Comparison of ENCODE assay signal across 8 mouse cellular contexts in the genomic region with DNA sequence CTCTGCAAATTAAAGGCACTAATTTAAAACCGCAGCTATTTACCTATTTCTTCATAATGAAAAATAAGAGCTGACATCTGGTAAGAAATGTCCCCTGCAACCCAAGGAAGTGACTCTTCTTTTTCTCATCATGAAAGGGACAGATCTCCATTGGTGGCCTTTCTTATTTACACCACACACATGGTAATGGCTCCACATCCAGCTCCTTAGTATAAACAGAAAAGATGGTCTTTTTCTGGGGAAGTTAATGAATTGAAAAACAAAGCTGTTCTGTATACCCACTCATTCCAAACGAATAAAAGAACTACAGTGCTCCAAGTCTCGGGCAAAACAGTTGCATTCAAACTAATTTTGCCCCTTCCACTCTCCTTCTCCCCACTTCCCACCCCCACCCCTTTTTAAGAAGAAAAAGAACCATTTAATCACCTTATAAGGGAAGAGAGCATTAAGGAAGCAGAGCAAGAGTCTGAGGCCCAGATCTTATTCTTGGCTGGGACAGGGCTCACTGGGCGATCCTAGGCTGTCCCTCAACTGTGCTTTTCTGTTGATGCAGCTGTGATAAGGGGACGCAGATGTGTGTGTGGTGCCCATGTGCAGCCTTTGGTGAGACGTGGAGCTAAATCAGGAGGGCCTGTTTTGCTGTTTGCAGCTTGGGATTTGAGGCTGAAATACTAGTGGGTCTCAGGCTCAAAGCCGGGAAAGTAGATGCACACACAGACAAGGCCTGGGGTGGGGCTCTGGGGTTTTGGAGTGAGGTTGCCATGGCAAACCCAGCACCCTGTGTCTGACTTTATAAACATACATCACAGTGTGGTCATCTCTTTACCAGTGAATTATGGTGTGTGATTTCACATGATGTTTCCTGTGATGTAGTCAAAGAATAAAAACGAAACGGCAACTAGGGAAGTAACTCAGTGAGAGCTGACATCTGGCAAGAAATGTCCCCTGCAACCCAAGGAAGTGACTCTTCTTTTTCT.
A peak's percentile ranks its signal among the peaks of the same experiment; 100 is the strongest.
DNase-seq lines count a peak whose midpoint lies in the region; ATAC-seq lines count a peak whose summit lies in the region.

No protein-coding gene starts in this region.

- no peak overlapping the region for H3K9ac ChIP-seq in forebrain, embryonic 14.5 days (ENCODE audit: low read length)
- no peak overlapping the region for H3K9ac ChIP-seq in embryonic facial prominence, embryonic 15.5 days

- peak overlapping the region; percentile 58; the same call in 1 of the 2 replicates for H3K27ac ChIP-seq in forebrain, embryonic 10.5 days
- H3K27ac ChIP-seq in forebrain, embryonic 14.5 days (ENCODE audit: low read depth, low read length), result no peak overlapping the region
- peak overlapping the region; percentile 76 for H3K27ac ChIP-seq in embryonic facial prominence, embryonic 15.5 days (replicated peaks)

- no peak overlapping the region for H3K4me2 ChIP-seq in forebrain, embryonic 14.5 days (ENCODE audit: low read length)
- no peak overlapping the region for H3K4me2 ChIP-seq in embryonic facial prominence, embryonic 15.5 days (replicated peaks)

- no peak overlapping the region for H3K4me3 ChIP-seq in forebrain, embryonic 10.5 days
- H3K4me3 ChIP-seq in forebrain, embryonic 14.5 days (ENCODE audit: low read depth, low read length), result no peak overlapping the region
- H3K4me3 ChIP-seq in embryonic facial prominence, embryonic 15.5 days (replicated peaks), result no peak overlapping the region

- no peaks in the 10 kb centered on the region for H3K9me3 ChIP-seq in forebrain, embryonic 10.5 days
- H3K9me3 ChIP-seq in forebrain, embryonic 14.5 days (replicated peaks; ENCODE audit: control insufficient read depth, low read length), result no peaks in the 10 kb centered on the region
- no peaks in the 10 kb centered on the region for H3K9me3 ChIP-seq in embryonic facial prominence, embryonic 15.5 days (replicated peaks)

- no peak for ATAC-seq in forebrain, embryonic 14.5 days
- peak; percentile 71; the same call in 1 of the 2 replicates for ATAC-seq in embryonic facial prominence, embryonic 15.5 days (ENCODE audit: insufficient number of reproducible peaks, low FRiP score, low TSS enrichment, low read depth)
- peak; percentile 70 for ATAC-seq in megakaryocyte progenitor cell, adult 5-6 weeks (replicated peaks; ENCODE audit: poor library complexity)

- H3K4me1 ChIP-seq in forebrain, embryonic 10.5 days, result peaks cover 14% of the 10 kb centered on the region
- H3K4me1 ChIP-seq in forebrain, embryonic 14.5 days (ENCODE audit: control insufficient read depth, insufficient read depth, low read length), result no peaks in the 10 kb centered on the region
- H3K4me1 ChIP-seq in embryonic facial prominence, embryonic 15.5 days, result peaks cover 26% of the 10 kb centered on the region

- H3K27me3 ChIP-seq in forebrain, embryonic 10.5 days (ENCODE audit: poor library complexity, severe bottlenecking), result peaks cover 3% of the 10 kb centered on the region; the same call in 1 of the 2 replicates
- 0 out of 2 replicates have a peak, but pooled peaks cover 3% of the 10 kb centered on the region for H3K27me3 ChIP-seq in forebrain, embryonic 14.5 days (replicated peaks; ENCODE audit: control insufficient read depth, insufficient read depth, low read length)
- no peaks in the 10 kb centered on the region for H3K27me3 ChIP-seq in embryonic facial prominence, embryonic 15.5 days

- H3K36me3 ChIP-seq in forebrain, embryonic 10.5 days (replicated peaks), result no peaks in the 10 kb centered on the region
- H3K36me3 ChIP-seq in forebrain, embryonic 14.5 days (ENCODE audit: control insufficient read depth, insufficient read depth, low read length), result no peaks in the 10 kb centered on the region
- H3K36me3 ChIP-seq in embryonic facial prominence, embryonic 15.5 days, result no peaks in the 10 kb centered on the region

- WGBS in forebrain, embryonic 10.5 days, result 55% methylated on average over 9 of the region's 9 CpGs
- 40% methylated on average over 9 of the region's 9 CpGs for WGBS in forebrain, embryonic 14.5 days
- WGBS in embryonic facial prominence, embryonic 15.5 days, result 27% methylated on average over 9 of the region's 9 CpGs

- DNase-seq in forebrain, embryonic 10.5 days (ENCODE audit: extremely low spot score, low spot score), result no peak
- DNase-seq in forebrain, embryonic 14.5 days (ENCODE audit: low spot score), result no peak
- DNase-seq in A20 (ENCODE audit: low read depth, low spot score), result peak; percentile 83
- no peak for DNase-seq in ovary, postnatal 14 days (ENCODE audit: low spot score)
- no peak for DNase-seq in yolk sac, embryonic 10.5 days (ENCODE audit: low spot score)
- no peak for DNase-seq in retina, postnatal 1 day
